In genomic region chr12:110437367-110437703, GRCm38 (mm10) we compare ENCODE assay signal across 10 mouse cellular contexts. TPM values are rescaled to one million over a fixed set of nuclear protein-coding genes. Genes with fewer than 3 reads are reported as not detected.
DNase-seq lines count a peak whose midpoint lies in the region; ATAC-seq lines count a peak whose summit lies in the region.
"Had no signal": no experiment of that assay in that cellular context is flagged by ENCODE, and none has a peak within 500 bp of the region (broad histone marks: within the 10 kb centered on the region; RNA-seq: fewer than 3 reads in every experiment).

No protein-coding gene starts in this region.

- DNase-seq in kidney, adult 18-20 months: peak; percentile 40
- DNase-seq in B cell, adult 2 months: peak; percentile 37 to 40
- peak; percentile 70 for DNase-seq in cerebellum, adult 18-20 months
- DNase-seq in kidney, postnatal 4 days: peak; percentile 44 to 60
- DNase-seq in layer of hippocampus, adult 18-20 months (ENCODE audit: low spot score in 2 of 2): no peak
- DNase-seq in adrenal gland, postnatal 25 days: no peak
- no peak for DNase-seq in urinary bladder, postnatal 10 days (ENCODE audit: low spot score)
- DNase-seq: heart, postnatal 4 days had no signal

- no peak for ATAC-seq in kidney, embryonic 16.5 days (ENCODE audit: low FRiP score, low TSS enrichment)

- no peak overlapping the region for H3K4me3 ChIP-seq in kidney, embryonic 16.5 days (ENCODE audit: low read length)
- H3K4me3 ChIP-seq: limb, embryonic 12.5 days had no signal

- H3K9me3 ChIP-seq in kidney, embryonic 16.5 days (ENCODE audit: low read length): peaks cover 4% of the 10 kb centered on the region; the same call in 1 of the 2 replicates

- H3K27me3 ChIP-seq in kidney, embryonic 16.5 days (ENCODE audit: insufficient read depth, low read length): no peaks in the 10 kb centered on the region

- no peaks in the 10 kb centered on the region for H3K36me3 ChIP-seq in kidney, embryonic 16.5 days (ENCODE audit: insufficient read depth, low read length)
- H3K36me3 ChIP-seq: limb, embryonic 12.5 days had no signal

- H3K4me2 ChIP-seq in kidney, embryonic 16.5 days (replicated peaks; ENCODE audit: low read depth, low read length): no peak overlapping the region
- H3K4me2 ChIP-seq: limb, embryonic 12.5 days had no signal

- WGBS in kidney, embryonic 16.5 days: 61% methylated on average over 7 of the region's 7 CpGs

- H3K9ac ChIP-seq in kidney, embryonic 16.5 days (replicated peaks; ENCODE audit: low read length): no peak overlapping the region
- H3K9ac ChIP-seq: limb, embryonic 12.5 days had no signal

- no peak overlapping the region for H3K27ac ChIP-seq in kidney, embryonic 16.5 days (ENCODE audit: low read length)
- H3K27ac ChIP-seq: limb, embryonic 12.5 days had no signal

- no peaks in the 10 kb centered on the region for H3K4me1 ChIP-seq in kidney, embryonic 16.5 days (ENCODE audit: insufficient read depth, low read length)

RNA-seq across cellular contexts. Expression of gene Ppp2r5c, which starts 9.6 kb away (rescaled TPM):
- polyA plus RNA-seq in kidney, embryonic 16.5 days (2015; fragmentation: Nextera tagmentation; extraction: Ambion mirVana): 140 and 145 TPM in 2 replicates
- total RNA-seq in layer of hippocampus, adult 18-20 months (2021): 100 to 1,000 TPM; 241 to 242 TPM
- total RNA-seq in adrenal gland, postnatal 25 days (2021): 98.6 and 115 TPM in 2 replicates

Comparison
In these comparisons a context has a peak if more than half of its experiments do, and no peak if none do; other contexts are left out.
1. DNase-seq: peak in kidney, adult 18-20 months (single experiment), B cell, adult 2 months (2 of 2), cerebellum, adult 18-20 months (2 of 2) and kidney, postnatal 4 days (2 of 2); none in layer of hippocampus, adult 18-20 months (0 of 2), adrenal gland, postnatal 25 days (single experiment) and urinary bladder, postnatal 10 days (single experiment).